Mouse (Mus musculus): ENCODE results near the gene Avpr1a.

DNA sequence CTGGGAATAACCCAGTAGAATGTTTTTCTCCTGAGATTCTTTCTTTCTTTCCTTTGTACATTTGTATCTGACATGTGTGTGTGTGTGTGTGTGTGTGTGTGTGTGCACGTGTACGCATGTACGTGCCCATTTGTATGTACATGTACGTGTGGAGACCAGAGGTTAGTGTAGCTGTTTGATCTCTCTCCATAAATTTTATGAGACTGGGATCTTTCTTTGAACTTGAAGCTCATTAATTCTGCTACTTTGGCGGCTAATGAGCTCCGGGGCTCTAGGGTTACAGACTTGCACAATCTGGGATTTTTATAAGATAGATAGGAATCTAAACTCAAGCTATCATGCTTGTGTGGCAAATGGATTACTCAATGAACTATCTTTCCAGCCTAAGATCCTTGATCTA lies 42.0 kb upstream of the Avpr1a start:
- no peak for TF ChIP-seq CTCF (conservative IDR thresholded peaks at IDR 0.05; ENCODE audit: insufficient read depth, insufficient read length, low read depth, low read length)
- no peak for TF ChIP-seq POLR2A (IDR thresholded peaks at IDR 0.05; ENCODE audit: low read depth, low read length)

Measured in kidney, adult 2 months (tissue).